Mouse (Mus musculus) left cerebral cortex, postnatal 4 days (tissue): Measurements from ENCODE around the gene Gm9999. TPM values are rescaled to one million over a fixed set of nuclear protein-coding genes. Genes with fewer than 3 reads are reported as not detected.
A peak's percentile ranks its signal among the peaks of the same experiment; 100 is the strongest.

Experiments used
- DNase-seq: peaks from one replicate; pipeline ENCODE4 v3.0.0-alpha.2; 2022
- intact Hi-C: fragments of 180-260 bp; cut with DNase I; formaldehyde crosslinking; loops from one replicate; pipeline ENCODE4 v1.15.1; 2025
- total RNA-seq, 2 experiments: library from RNA; stranded (reverse); gene quantifications; 2 replicates each; pipeline ENCODE4 v1.2.3; 2021

The Gm9999 gene
- total RNA-seq, 2 experiments from 2014 or later, result not detected

GRCm38 (mm10) chr7:46998942-46999341, 15.6 kb downstream of the Gm9999 start:
- intact Hi-C loops, result no loop called here
- no peak for DNase-seq

GRCm38 (mm10) chr7:46999983-47000643, 16.7 kb downstream of the Gm9999 start:
- intact Hi-C loops, result no loop called here
- no peak for DNase-seq

GRCm38 (mm10) chr7:47000644-47000983, 17.2 kb downstream of the Gm9999 start:
- intact Hi-C loops, result no loop called here

GRCm38 (mm10) chr7:47001125-47001899, 17.9 kb downstream of the Gm9999 start:
- intact Hi-C loops, result no loop called here
- no peak for DNase-seq

More at GRCm38 (mm10) chr7:47000644-47000983, 17.2 kb downstream of the Gm9999 start:
- peak; percentile 31 for DNase-seq

GRCm38 (mm10) chr7:47001900-47002275, 18.5 kb downstream of the Gm9999 start:
- DNase-seq, result no peak

GRCm38 (mm10) chr7:47003411-47004115, 20.2 kb downstream of the Gm9999 start:
- intact Hi-C loops, result no loop called here
- DNase-seq, result no peak

More at GRCm38 (mm10) chr7:47001900-47002275, 18.5 kb downstream of the Gm9999 start:
- intact Hi-C loops, result no loop called here

GRCm38 (mm10) chr7:47007109-47007780, 23.9 kb downstream of the Gm9999 start:
- DNase-seq, result no peak
- intact Hi-C loops, result loop anchor here (5.0 kb wide), 1 partner anchor 45 kb away; no protein-coding TSS in a partner anchor

GRCm38 (mm10) chr7:47007818-47008167, 24.4 kb downstream of the Gm9999 start:
- DNase-seq, result no peak
- intact Hi-C loops, result loop anchor here (5.0 kb wide), 1 partner anchor 45 kb away; no protein-coding TSS in a partner anchor

GRCm38 (mm10) chr7:47008168-47008993, 25.0 kb downstream of the Gm9999 start, which contains the start of gene Spty2d1:
Gene Spty2d1 (minus strand): TSS chr7:47008411.
- DNase-seq, result peak; percentile 99
- intact Hi-C loops, result loop anchor here (5.0 kb wide), 1 partner anchor 46 kb away; no protein-coding TSS in a partner anchor

GRCm38 (mm10) chr7:47013131-47013767, 29.9 kb downstream of the Gm9999 start:
- intact Hi-C loops, result no loop called here
- DNase-seq, result no peak

- no peak for DNase-seq
- intact Hi-C loops, result no loop called here
Measured at GRCm38 (mm10) chr7:47014564-47015389, 31.4 kb downstream of the Gm9999 start.

GRCm38 (mm10) chr7:47015390-47016065, 32.1 kb downstream of the Gm9999 start:
- intact Hi-C loops, result no loop called here
- peak; percentile 87 for DNase-seq

GRCm38 (mm10) chr7:47016602-47017001, 33.2 kb downstream of the Gm9999 start:
- intact Hi-C loops, result no loop called here
- no peak for DNase-seq

GRCm38 (mm10) chr7:47017146-47017545, 33.8 kb downstream of the Gm9999 start:
- DNase-seq, result no peak
- intact Hi-C loops, result no loop called here

GRCm38 (mm10) chr7:47019641-47020040, 36.3 kb downstream of the Gm9999 start:
- intact Hi-C loops, result loop anchor here (5.0 kb wide), 2 partner anchors 63 to 133 kb away; no protein-coding TSS in a partner anchor
- DNase-seq, result no peak

GRCm38 (mm10) chr7:47020956-47021355, 37.6 kb downstream of the Gm9999 start:
- no peak for DNase-seq
- intact Hi-C loops, result loop anchor here (5.0 kb wide), 2 partner anchors 61 to 131 kb away; no protein-coding TSS in a partner anchor

GRCm38 (mm10) chr7:47022482-47022881, 39.1 kb downstream of the Gm9999 start:
- no peak for DNase-seq
- intact Hi-C loops, result loop anchor here (5.0 kb wide), 2 partner anchors 60 to 130 kb away; no protein-coding TSS in a partner anchor

GRCm38 (mm10) chr7:47023530-47023929, 40.1 kb downstream of the Gm9999 start:
- intact Hi-C loops, result loop anchor here (5.0 kb wide), 2 partner anchors 59 to 129 kb away; no protein-coding TSS in a partner anchor

More at GRCm38 (mm10) chr7:47023530-47023929, 40.1 kb downstream of the Gm9999 start:
- DNase-seq, result peak; percentile 85
